Mouse (Mus musculus) limb, embryonic 13.5 days (tissue): ENCODE measurements around the gene Mrpl50. TPM values are rescaled to one million over a fixed set of nuclear protein-coding genes. Genes with fewer than 3 reads are reported as not detected.

Source experiments
- polyA plus RNA-seq: library from polyadenylated mRNA; unstranded; fragments of >200 nt; fragmentation: Nextera tagmentation; extraction: Ambion mirVana; gene quantifications from 2 replicates; pipeline ENCODE4 v1.2.1, GENCODE M21; 2015

Gene Mrpl50
- polyA plus RNA-seq, 1 experiment from 2014 or later: 87.1 TPM

Other genes with a start within 250 kb of the Mrpl50 start
- gene Acnat2, start 112.9 kb downstream of the Mrpl50 start, polyA plus RNA-seq: not detected in 2 replicates
- 0.10 TPM in 1 of 2 replicates, not detected in the other for gene Acnat1, start 47.2 kb downstream of the Mrpl50 start, polyA plus RNA-seq
- 0.11 TPM in 1 of 2 replicates, not detected in the other for gene Baat, start 14.5 kb downstream of the Mrpl50 start, polyA plus RNA-seq
- 11.7 and 14.0 TPM in 2 replicates for gene Zfp189, start 83 bp upstream of the Mrpl50 start, polyA plus RNA-seq
- 0.20 and 0.70 TPM in 2 replicates for gene Aldob, start 28.5 kb upstream of the Mrpl50 start, polyA plus RNA-seq
- 32.0 and 34.1 TPM in 2 replicates for gene Tmem246, start 76.8 kb upstream of the Mrpl50 start, polyA plus RNA-seq
- gene Rnf20, start 110.9 kb upstream of the Mrpl50 start, polyA plus RNA-seq: 54.1 and 56.5 TPM in 2 replicates
- 0.22 and 0.24 TPM in 2 replicates for gene Ppp3r2, start 160.9 kb upstream of the Mrpl50 start, polyA plus RNA-seq